Mouse (Mus musculus): ENCODE data around the gene Cgas.

The Cgas gene

DNA sequence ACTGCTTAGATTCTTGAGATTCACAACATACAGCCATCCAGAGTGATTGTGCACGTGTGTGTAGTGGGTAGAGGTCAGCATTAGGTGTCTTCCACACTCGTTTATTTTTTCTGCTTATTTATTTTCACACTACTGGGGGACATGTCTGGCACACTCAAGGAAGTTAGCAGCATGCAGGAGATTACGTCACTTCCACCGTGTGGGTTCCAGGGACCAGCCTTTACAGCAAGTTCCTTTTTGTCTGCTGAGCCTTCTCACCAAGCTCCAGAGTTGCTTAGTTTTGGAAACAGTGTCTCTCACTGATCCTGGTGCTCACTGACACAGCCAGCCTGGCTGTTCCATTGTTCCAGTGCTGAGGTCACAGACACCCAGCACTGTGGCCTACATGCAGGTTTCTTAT, 8.3 kb upstream of the Cgas start:
- DNase-seq, result peak; percentile 25 to 50

DNA sequence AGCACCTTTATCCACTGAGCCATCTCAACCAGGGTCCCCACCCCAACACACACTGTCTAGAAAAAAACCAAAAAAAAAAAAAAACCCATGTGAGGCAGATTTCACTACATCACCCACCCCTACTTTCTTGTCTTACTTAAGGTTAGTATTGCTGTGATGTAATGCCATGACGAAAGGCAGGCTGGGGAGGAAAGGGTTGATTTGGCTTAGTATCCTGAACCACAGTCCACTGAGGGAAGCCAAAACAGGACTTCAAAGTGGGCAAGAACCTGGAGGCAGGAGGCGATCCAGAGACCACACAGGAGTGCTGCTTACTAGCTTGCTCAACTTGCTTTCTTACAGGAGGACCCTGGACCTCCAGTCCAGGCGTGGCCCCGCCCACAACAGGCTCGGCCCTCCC, 7.4 kb upstream of the Cgas start:
- DNase-seq, result no peak

DNA sequence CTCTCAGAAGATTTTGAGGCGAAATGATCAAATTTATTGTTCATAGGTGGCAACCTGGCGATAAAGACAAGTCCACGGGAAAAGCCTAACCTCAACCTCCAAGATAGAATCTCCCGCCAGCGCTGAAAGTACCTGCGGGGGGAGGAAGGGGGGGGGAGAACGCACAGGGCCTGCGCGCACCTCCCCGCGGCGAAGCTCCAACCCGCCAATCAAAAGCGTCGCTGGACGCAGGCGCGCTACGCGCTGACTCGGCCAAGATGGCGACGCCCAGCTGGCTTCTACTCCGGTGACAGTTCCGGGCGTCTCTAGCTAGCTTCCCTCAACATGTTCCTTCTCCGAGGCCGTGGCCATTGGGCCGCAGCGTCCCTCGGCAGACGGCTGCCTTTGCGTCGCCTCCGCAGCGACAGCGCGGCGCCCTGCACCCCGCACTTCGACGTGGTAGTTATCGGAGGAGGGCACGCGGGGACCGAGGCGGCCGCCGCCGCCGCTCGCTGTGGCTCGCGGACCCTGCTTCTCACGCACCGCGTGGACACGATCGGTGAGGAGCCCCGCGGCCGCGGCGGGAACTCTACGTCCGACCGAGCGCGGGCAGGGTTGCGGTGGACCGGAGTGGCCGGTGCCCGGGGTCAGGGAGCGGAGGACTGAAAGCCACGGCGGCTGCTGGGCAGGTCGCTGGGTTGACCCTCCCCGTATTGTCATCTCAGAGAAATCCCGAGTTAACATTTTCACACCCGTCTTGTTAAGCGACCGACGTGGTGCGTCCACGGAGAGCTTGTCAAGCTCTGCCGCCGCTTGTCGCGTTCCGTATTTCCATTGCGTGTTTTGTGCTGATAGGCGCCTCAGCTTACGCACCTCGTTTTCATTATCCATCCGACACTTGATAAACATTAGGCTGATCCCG, 5.2 kb upstream of the Cgas start, which contains the start of the genes Mto1 and Gm17324:
Gene Mto1, plus strand, starts transcription at position 236 of the 901 bp plus-strand sequence.
Gene Gm17324, minus strand, starts transcription at position 814 of the 901 bp plus-strand sequence.
- peak; percentile 86 to 88 for DNase-seq

DNA sequence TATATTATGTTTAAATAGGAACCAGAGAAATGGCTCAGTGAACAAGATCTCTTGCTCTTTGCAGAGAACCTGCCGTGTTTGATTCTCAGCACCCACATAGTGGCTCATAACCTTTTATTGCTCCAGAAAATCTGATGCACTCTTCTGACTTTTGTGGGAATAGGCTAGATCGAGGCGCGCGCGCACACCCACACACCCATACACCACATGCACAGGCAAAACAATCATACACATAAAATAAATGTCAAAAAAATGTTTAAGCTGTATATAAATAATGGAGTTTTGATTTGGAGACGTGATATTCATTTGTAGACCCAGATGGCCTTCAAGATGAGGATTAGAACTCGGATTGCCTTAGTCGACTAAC, 4.6 kb upstream of the Cgas start:
- no peak for DNase-seq

DNA sequence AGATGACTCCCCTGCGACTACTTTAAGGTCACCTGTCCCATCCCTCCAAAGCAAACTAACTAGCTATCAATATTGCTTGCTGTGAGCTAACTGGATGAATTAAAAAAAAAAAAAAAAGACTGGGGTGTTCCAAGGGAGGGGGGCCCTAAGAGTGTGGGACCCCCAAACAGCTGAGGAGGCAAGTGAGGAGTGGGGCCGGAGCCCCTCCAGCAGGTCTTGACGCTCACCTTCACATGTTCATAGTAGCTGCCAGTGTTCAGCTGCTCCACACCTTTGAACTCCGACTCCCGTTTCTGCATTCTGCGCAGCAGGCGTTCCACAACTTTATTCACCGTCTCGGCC, 829 bp downstream of the Cgas start:
- no peak for DNase-seq

DNA sequence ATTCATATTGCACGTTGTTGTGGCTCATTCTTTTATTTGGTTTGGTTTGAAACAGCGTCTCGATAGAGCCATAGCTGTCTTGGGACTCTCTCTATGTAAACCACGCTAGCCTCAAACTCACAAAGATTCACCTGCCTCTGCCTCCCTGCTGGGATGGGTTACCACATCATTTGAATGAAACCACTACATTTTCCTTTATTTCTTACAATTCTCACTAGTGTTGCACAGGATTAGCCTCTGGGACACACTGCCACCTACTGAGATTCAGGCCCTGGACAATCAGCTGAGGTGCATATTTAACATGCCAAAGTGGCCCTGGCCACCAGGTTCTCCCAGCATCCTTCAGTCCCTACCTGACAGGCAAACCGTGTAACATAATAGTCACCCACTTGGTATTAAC, 3.6 kb downstream of the Cgas start:
- no peak for DNase-seq

DNA sequence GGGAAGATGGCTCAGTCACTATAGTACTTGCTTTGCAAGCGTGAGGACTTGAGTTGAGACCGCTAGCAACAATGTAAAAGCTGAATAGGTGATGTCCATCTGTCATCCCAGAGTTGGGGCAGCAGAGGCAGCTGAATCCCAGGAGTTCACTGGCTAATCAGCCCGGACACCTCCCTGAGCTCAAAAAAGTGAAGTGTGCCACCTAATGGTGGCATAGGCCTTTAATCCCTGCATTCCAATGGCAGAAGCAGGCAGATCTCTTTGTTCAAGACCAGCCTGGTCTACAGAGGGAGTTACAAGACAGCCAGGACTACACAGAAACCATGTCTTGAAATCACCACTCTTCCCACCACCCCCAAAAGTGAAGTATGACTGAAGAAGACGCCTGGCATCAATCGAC, 10.6 kb downstream of the Cgas start:
- no peak for DNase-seq

DNA sequence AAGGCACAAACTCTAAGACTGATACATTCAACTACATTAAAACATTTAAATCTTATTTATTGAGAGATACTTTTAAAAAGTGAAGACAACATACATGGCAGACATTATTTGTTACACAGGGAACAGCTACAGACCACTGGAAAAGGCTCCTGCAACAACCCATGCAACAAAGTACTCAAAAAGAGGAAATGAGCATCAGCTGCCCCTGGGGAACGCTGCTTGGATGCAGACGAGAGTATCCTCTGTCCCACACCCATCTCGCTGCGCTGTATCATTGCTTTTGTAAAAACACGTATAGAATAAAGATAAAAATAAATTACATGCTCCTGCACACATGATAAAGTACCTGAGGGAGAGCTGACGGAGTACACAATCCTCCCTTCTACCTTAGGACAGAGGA, 12.6 kb downstream of the Cgas start:
- DNase-seq, result no peak

DNA sequence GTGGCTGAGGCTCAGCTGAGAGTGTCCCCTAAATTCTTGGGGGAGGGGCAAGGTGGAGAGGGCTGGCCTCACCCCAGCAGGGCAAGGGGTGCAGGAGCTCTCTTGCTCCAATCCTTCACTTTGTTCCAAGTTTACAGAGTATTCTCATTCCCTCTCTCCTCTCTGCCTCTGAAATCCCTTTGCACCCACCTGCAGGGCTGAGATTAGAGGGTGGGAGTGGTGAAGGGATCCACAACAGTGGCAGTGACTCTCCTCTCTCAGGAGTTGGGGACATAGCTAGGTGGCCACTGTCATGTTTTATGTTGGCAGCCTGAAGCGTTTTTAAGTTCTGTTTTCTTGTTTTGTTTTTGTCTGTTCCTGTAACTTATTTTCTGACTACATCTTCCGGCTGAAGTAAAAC, 13.5 kb downstream of the Cgas start:
- DNase-seq, result no peak

DNA sequence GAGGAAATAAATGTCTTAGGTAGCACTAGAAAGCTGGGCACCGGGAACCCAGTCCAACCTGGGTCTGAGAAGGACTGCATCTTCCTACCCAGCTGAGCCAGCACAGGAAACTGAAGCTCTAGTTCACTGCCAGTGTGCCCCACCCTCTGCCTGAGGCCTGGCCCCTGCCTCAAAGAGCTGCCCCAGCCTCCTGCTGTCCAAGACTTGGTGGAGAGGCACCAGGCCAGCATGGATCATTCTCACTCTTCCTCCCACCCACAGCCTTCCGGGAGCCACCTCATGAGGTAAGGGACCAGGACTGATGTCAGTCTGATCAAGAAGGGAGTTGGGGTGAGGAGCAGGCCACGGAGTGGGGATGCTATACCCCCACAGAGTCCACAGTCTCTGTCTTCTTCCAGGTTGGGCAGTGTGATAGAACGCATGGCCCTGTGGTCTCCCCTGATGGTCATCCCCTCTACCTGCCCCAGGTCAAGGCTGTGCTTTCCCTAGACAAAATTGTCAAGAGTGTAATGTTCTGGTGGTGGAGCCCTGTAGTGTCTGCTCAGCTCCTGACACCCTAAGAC, 14.1 kb downstream of the Cgas start:
- DNase-seq, result no peak

DNA sequence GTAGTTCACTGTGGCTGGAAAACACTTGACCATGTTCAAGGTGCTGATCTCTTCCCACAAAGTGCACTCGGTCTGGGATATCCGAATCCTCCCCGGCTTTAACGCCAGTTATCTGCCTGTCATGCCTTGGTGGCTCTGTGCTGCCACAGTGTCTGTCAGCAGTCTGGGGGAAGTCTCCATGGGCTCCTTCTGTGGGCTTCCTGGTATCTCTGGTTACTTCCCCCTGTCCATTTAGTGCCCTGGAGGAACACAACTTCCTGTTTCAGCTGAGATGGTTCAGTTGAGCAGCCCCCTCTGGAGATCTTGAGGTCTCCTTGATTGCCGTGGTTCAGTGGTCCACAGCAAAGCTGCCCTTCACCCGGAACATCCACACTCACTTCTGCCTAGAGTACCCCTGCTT, 14.9 kb downstream of the Cgas start:
- no peak for DNase-seq

DNA sequence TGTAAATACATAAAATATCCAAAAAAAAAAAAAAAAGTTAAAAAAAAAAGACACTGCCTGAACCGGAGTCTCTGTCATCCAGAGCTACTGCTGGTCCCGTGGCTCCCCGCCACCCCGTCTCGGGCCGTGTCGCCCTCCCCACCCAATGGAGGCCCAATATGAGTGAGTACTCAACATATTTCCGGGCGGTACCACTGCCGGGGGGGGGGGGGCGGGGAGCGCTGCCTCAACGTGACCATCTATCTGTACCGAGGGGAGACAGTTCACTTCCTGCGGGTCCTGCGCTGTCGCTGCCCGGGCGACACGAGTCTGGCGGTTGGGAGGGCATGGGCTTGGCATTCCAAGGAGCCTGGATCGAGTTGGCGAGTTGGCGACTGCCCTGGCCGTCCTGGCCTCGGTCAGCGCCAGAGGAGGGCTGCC, 15.7 kb downstream of the Cgas start:
- no peak for DNase-seq

DNA sequence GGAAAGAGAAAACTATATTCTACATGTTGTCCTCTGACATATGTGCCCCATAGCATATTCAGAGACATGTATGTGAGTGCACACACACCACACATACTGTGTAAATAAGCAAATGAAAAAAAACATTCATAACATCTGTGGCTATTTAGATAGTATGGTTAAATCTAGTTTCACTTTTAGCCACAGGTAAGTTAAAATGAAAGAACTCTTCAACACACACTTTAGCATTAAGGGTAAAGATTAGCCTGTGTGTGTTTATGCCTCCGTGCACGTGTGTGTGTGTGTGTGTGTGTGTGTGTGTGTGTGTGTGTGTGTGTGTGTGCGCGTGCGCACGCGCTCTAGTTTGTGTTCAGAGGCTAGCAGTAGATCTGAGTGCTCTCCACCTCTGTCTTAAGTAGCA, 41.4 kb downstream of the Cgas start:
- no peak for DNase-seq

DNA sequence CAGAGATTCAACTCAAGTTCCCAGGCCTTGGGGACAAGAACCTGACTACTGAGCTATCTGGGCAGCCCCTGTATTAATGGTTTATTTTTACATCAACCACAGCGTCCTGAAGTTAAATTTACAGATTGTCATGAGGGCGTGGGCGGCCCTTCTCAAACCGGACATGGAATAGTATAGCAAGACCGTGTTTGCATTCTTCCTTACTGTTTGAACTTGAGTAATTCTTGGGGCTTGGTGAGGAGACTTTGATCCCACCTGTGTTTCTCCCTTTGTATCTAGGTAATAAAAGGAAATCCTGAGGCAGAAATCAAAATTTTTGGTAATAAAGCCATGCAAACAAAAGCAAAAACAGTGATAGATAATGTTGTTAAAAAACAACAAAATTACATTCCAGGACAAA, 42.5 kb downstream of the Cgas start:
- DNase-seq, result no peak

DNA sequence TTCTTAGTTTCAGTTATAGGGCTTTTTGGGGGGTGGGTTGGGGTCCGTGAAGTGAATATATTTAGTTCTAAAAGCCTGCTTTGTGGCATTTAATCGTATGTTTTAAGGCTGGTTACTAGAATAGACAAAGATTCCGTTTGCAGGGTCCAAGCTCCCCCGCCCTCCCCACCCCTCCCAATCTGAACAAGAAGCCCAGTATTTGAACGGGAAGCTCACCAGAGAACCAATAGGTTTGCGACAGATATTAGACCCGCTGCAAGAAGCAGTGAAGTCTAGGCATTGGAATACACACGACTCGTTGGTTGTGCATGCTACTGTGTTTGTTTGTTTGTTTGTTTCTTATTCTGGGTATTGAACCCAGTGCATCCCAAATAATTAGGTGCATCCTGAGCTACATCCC, 46.5 kb downstream of the Cgas start:
- DNase-seq, result no peak

DNA sequence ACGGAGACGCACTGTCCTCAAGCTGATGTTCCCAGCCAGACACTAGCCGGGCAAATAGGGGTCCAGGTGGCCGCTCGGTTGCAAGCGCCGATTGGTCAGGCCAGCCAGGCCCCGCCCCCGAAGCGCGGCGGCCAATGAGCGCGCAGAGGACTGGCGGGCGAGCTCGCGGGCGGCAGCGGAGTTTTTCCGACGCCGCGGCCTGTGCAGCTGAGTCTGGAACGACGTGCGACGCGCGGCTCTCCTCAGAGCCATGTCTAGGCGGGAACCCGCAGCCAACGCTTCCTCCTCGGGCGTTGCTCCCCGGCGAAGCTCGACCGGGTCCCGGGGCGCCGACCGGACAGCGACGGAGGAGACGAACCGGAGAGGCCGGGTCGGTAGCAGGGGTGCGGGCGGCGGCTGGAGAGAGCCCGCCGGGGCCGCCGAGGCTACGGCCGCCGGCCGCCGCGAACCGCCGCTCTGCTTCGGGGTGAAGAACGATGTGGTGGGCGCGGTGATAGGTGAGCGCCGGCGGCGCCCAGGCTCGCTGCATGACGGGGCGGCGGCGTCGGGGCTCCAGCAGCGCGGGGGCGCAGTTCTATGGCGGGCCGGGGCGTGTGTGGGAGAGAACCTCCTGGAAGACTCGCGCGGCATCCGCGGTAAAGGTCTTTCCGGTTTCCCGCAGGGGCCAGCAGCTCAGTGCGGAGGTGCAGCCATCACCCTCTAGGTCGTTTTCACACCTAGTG, 47.2 kb downstream of the Cgas start, which contains the start of gene Ddx43:
Gene Ddx43, plus strand, starts transcription at position 148 of the 722 bp plus-strand sequence.
- peak; percentile 5 to 15 for DNase-seq

DNA sequence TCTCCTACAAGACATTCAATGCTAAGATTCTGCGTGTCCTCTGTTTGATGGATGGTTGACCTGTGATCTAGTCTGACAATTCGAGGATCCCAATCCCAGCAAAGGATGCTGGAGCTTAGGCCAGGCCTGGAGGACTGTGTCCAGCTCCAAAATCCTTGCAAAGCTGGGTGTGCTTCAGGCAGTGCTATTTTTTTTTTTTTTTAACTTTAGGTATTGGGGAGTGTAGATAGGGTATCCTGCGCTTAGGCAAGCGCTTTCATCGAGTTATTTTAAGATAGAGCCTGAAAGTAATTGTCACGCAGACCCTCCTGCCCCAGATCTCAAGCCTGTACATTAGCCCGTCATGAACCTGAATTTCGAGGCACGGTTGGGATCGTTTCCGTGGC, 47.8 kb downstream of the Cgas start:
- no peak for DNase-seq

DNA sequence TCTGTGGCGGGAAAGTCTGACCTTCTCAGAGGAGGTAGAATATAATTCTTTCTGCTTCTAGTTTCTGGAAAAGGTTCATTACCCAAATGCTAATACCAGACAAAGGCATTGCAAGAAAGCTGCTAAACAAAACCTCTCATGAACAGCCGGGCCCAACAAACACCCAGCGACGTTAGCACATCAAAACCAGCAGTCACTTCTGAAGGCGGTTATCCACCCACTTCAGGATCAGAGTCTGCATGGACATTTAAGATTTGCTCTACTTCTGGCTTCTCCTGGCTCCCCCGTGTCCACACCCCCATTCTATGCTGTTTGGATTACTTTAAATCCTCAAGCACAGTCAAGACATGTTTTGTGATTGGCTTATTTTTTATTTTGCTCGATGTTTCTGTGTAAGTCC, 48.4 kb downstream of the Cgas start:
- no peak for DNase-seq

DNA sequence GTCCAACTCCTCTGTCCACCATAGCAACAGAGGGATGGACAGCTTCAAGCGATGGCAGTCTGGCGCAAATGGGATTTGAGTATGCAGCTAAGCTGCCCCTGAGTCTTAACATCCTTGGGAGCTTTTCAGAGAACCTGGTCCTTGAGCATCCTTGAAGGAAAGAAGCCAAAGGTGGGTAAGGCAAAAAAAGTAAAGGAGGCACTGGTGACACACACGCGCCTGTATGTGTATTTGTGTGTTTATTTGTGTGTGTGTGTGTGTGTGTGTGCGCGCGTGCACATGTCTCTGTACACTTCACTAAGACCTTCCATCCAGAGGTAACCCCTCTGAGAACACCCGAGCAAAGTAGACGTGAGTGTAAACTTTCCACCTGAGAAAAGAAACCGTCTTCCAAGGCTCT, 49.3 kb downstream of the Cgas start:
- DNase-seq, result no peak

DNA sequence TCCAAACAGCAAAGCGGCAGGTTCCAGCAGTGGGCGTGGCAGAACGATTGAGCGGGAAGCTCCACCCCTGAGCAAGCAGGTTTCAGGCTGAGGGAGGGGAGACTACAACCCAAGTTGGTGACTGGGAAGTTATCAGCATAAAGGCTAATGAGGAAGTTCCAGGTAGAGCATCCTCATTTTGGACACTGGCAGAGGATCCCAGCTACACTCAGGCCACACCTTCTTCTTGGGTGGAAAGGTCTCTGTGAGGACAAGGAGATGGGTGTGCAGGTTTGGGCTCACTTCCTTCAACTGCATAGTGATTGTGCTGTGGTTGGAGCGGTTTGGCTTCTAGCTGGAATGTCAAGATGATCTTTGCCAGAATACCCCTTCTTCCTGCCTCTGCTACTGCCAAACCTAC, 53.1 kb downstream of the Cgas start:
- peak; percentile 5 to 9 for DNase-seq

DNA sequence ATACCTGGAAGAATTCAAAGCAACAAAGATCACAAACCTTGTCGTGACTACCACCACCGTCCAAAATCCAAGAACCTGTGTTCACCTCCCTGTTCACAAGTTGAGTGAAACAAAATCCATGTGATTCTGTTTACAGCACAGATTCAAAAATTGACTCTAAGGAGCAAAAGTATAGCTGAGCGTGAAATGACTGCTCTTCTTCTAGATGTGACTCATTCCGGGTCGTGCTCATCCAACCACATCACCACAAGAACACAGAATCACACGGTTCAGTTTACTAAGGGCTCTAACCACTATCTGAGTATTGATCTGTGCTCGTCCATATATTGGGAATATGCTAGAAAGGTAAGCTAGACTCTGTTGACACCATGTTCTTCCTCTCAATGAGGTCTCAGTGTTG, 56.1 kb downstream of the Cgas start:
- no peak for DNase-seq

DNA sequence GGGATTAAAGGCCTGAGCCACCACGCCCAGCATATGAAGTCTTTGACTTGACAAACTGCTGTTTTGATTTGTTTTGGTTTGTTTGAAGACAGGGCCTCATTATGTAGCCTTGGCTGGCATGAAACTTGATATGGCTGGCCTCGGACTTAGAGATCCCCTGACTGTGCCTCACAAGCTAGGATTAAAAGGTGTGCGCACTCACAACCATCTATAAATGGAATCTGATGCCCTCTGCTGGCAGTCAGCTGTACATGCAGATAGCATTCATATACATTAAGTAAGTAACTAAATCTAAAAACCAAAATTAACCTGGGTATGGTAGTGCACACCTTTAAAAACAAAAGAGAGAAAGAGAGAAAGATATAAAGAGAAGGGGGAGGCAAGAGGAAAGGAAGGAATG, 57.1 kb downstream of the Cgas start:
- DNase-seq, result peak in 1 of 2 experiments; percentile 5

Data from lung, adult 18-20 months (tissue).